Mouse (Mus musculus): Measurements from ENCODE around the gene Kif18b. TPM values are rescaled to one million over a fixed set of nuclear protein-coding genes. Genes with fewer than 3 reads are reported as not detected.

Gene Kif18b
- polyA plus RNA-seq, 1 experiment: 5.0 TPM

DNA sequence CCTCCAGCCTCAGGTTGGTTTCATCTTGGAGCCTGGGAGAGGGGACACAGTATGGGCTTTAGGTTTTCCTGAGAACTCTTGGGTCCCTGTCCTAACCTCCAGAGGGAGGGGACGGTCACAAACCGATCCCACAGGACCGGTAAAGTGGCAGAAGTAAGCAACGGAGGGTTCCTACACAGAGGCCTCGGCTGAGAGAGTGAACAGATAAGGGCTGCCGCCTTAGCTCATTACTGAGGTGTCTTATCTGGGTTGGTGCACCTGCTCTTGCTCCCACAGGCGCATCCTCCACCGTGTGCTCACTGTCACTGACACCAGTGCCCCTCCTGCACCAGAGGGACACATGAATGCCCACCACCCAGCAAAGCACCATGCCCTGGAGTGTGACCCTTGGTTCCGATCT, 29.1 kb downstream of the Kif18b start:
- Histone ChIP-seq H3K27me3 (ENCODE audit: control insufficient read depth, insufficient read depth, low read length) (no peaks in the 10 kb centered on the region), H3K27ac (ENCODE audit: insufficient read depth, low read depth, low read length) (no peak overlapping the region), H3K4me1 (ENCODE audit: control insufficient read depth, insufficient read depth, insufficient read length, low read length) (peaks cover 7% of the 10 kb centered on the region; the same call in 1 of the 2 replicates), H3K4me3 (ENCODE audit: low read depth, low read length) (no peak overlapping the region), H3K36me3 (ENCODE audit: control insufficient read depth, insufficient read depth, low read length) (no peaks in the 10 kb centered on the region)
- WGBS: 47% methylated on average over 9 of the region's 9 CpGs
- TF ChIP-seq CTCF (IDR thresholded peaks at IDR 0.05; ENCODE audit: extremely low read depth, insufficient read length, insufficient replicate concordance, low read depth, low read length) (no peak), POLR2A (IDR thresholded peaks at IDR 0.05; ENCODE audit: low read depth, low read length) (no peak)

GRCm38 (mm10) chr11:102894716-102895115, 30.2 kb downstream of the Kif18b start:
- Histone ChIP-seq H3K27ac (ENCODE audit: insufficient read depth, low read depth, low read length) (no peak overlapping the region), H3K27me3 (ENCODE audit: control insufficient read depth, insufficient read depth, low read length) (no peaks in the 10 kb centered on the region), H3K4me1 (ENCODE audit: control insufficient read depth, insufficient read depth, insufficient read length, low read length) (peaks cover 7% of the 10 kb centered on the region; the same call in 1 of the 2 replicates), H3K4me3 (ENCODE audit: low read depth, low read length) (no peak overlapping the region), H3K36me3 (ENCODE audit: control insufficient read depth, insufficient read depth, low read length) (no peaks in the 10 kb centered on the region)
- no peak for TF ChIP-seq CTCF (IDR thresholded peaks at IDR 0.05; ENCODE audit: extremely low read depth, insufficient read length, insufficient replicate concordance, low read depth, low read length)
- no peak for TF ChIP-seq POLR2A (IDR thresholded peaks at IDR 0.05; ENCODE audit: low read depth, low read length)
- 92% methylated on average over 4 of the region's 4 CpGs for WGBS

GRCm38 (mm10) chr11:102893015-102893651, 31.8 kb downstream of the Kif18b start:
- Histone ChIP-seq H3K36me3 (ENCODE audit: control insufficient read depth, insufficient read depth, low read length) (no peaks in the 10 kb centered on the region), H3K4me3 (ENCODE audit: low read depth, low read length) (peak overlapping the region; percentile 62), H3K27me3 (ENCODE audit: control insufficient read depth, insufficient read depth, low read length) (no peaks in the 10 kb centered on the region), H3K27ac (ENCODE audit: insufficient read depth, low read depth, low read length) (no peak overlapping the region), H3K4me1 (ENCODE audit: control insufficient read depth, insufficient read depth, insufficient read length, low read length) (peaks cover 7% of the 10 kb centered on the region; the same call in 1 of the 2 replicates)
- TF ChIP-seq POLR2A (IDR thresholded peaks at IDR 0.05; ENCODE audit: low read depth, low read length): no peak
- TF ChIP-seq CTCF (IDR thresholded peaks at IDR 0.05; ENCODE audit: extremely low read depth, insufficient read length, insufficient replicate concordance, low read depth, low read length): peak; percentile 91
- WGBS: 3% methylated on average over 43 of the region's 43 CpGs

GRCm38 (mm10) chr11:102890096-102890495, 34.8 kb downstream of the Kif18b start:
- no peak overlapping the region for H3K4me3 ChIP-seq (ENCODE audit: low read depth, low read length)
- peaks cover 10% of the 10 kb centered on the region; the same call in 1 of the 2 replicates for H3K4me1 ChIP-seq (ENCODE audit: control insufficient read depth, insufficient read depth, insufficient read length, low read length)
- 73% methylated on average over 5 of the region's 5 CpGs for WGBS
- no peaks in the 10 kb centered on the region for H3K36me3 ChIP-seq (ENCODE audit: control insufficient read depth, insufficient read depth, low read length)
- TF ChIP-seq CTCF (IDR thresholded peaks at IDR 0.05; ENCODE audit: extremely low read depth, insufficient read length, insufficient replicate concordance, low read depth, low read length) (no peak), POLR2A (IDR thresholded peaks at IDR 0.05; ENCODE audit: low read depth, low read length) (no peak)
- H3K27ac ChIP-seq (ENCODE audit: insufficient read depth, low read depth, low read length): no peak overlapping the region
- H3K27me3 ChIP-seq (ENCODE audit: control insufficient read depth, insufficient read depth, low read length): no peaks in the 10 kb centered on the region

DNA sequence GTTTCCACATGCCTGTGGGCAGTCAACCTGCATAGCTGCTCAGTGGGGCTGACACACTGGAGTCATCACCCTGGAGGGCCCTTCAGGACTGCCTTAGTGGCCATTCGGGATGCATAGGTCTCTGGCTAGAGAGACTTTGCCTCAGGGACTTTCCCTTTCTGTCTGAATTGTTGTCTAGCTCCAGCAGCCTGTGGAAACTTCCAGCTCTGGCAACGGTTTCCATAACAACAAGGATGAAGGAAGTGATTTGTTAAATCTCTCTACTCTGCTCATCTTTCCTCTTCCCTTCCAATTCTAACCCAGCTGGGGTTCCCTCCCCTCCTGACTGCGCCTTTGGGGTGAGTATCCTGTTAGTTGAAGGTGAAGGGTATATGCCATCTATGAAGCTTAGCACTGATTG, 36.8 kb downstream of the Kif18b start:
- 46% methylated on average over 3 of the region's 3 CpGs for WGBS
- TF ChIP-seq POLR2A (IDR thresholded peaks at IDR 0.05; ENCODE audit: low read depth, low read length) (no peak), CTCF (IDR thresholded peaks at IDR 0.05; ENCODE audit: extremely low read depth, insufficient read length, insufficient replicate concordance, low read depth, low read length) (no peak)
- peaks cover 5% of the 10 kb centered on the region; the same call in 1 of the 2 replicates for H3K4me1 ChIP-seq (ENCODE audit: control insufficient read depth, insufficient read depth, insufficient read length, low read length)
- no peak overlapping the region for H3K27ac ChIP-seq (ENCODE audit: insufficient read depth, low read depth, low read length)
- no peaks in the 10 kb centered on the region for H3K27me3 ChIP-seq (ENCODE audit: control insufficient read depth, insufficient read depth, low read length)
- no peak overlapping the region for H3K4me3 ChIP-seq (ENCODE audit: low read depth, low read length)
- no peaks in the 10 kb centered on the region for H3K36me3 ChIP-seq (ENCODE audit: control insufficient read depth, insufficient read depth, low read length)

DNA sequence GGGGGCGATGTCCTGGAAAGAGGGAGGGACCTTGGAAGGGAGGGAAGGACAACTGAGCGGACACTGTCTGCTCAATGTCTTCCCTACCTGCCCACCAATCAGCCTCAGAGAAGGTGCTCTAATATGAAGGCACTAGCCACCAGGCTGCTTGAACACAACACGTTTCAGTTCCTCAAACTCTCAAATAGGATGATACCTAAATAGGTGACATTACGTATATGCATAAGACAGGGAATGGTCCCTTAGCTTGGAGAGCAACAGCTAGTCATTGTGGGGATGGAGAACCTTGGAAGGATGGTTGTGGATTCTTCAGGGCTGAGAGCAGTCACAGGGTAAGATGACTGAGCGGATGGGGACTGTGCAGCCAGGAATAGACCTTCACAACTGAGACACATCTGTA, 37.5 kb downstream of the Kif18b start:
- no peak overlapping the region for H3K27ac ChIP-seq (ENCODE audit: insufficient read depth, low read depth, low read length)
- 75% methylated on average over 5 of the region's 5 CpGs for WGBS

DNA sequence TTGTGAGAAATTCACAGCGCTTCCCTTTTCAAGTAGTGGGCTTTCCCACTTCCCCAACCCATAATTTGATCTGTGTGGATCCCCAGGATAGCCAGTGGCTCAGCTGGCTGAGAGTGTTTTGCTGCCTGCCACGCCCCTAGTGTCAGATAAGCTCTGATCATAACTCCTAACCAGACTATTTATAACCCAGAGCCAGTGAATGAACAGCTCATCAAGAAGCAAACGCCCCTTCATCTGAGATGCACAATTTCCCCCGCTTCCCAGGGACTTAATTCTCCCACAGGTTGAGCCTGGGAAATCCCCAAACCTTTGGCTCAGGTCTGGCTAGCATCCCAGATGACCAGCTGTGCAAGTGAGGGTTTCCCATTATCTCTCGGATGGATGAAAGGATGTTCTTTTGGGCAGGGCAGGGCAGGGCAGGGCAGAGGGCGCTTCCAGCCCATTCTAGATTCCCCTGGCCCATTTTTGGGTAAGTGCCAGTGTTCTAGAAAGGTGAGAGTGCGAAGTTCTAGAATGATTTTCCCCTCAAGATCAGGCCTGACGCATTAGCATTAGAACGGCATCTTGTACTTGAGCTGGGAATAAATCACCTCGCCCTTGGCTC, 40.2 kb downstream of the Kif18b start, which contains the start of gene Fam187a:
Gene Fam187a, plus strand, starts transcription at position 554 of the 604 bp plus-strand sequence.
- TF ChIP-seq POLR2A (IDR thresholded peaks at IDR 0.05; ENCODE audit: low read depth, low read length) (no peak), CTCF (IDR thresholded peaks at IDR 0.05; ENCODE audit: extremely low read depth, insufficient read length, insufficient replicate concordance, low read depth, low read length) (no peak)

More for the DNA sequence above, 37.5 kb downstream of the Kif18b start:
- no peaks in the 10 kb centered on the region for H3K27me3 ChIP-seq (ENCODE audit: control insufficient read depth, insufficient read depth, low read length)
- no peak overlapping the region for H3K4me3 ChIP-seq (ENCODE audit: low read depth, low read length)
- H3K36me3 ChIP-seq (ENCODE audit: control insufficient read depth, insufficient read depth, low read length): no peaks in the 10 kb centered on the region
- H3K4me1 ChIP-seq (ENCODE audit: control insufficient read depth, insufficient read depth, insufficient read length, low read length): peaks cover 4% of the 10 kb centered on the region; the same call in 1 of the 2 replicates
- TF ChIP-seq CTCF (IDR thresholded peaks at IDR 0.05; ENCODE audit: extremely low read depth, insufficient read length, insufficient replicate concordance, low read depth, low read length): no peak
- no peak for TF ChIP-seq POLR2A (IDR thresholded peaks at IDR 0.05; ENCODE audit: low read depth, low read length)

More for the DNA sequence above, 40.2 kb downstream of the Kif18b start, which contains the start of gene Fam187a:
- Histone ChIP-seq H3K4me1 (ENCODE audit: control insufficient read depth, insufficient read depth, insufficient read length, low read length) (peaks cover 10% of the 10 kb centered on the region; the same call in 1 of the 2 replicates), H3K27me3 (ENCODE audit: control insufficient read depth, insufficient read depth, low read length) (no peaks in the 10 kb centered on the region), H3K4me3 (ENCODE audit: low read depth, low read length) (no peak within 1 kb of the TSS), H3K36me3 (ENCODE audit: control insufficient read depth, insufficient read depth, low read length) (no peaks in the 10 kb centered on the region), H3K27ac (ENCODE audit: insufficient read depth, low read depth, low read length) (no peak within 1 kb of the TSS)
- WGBS: 21% methylated on average over 10 of the region's 10 CpGs
